Mouse (Mus musculus): ENCODE results near the gene Olfr354. TPM values are rescaled to one million over a fixed set of nuclear protein-coding genes. Genes with fewer than 3 reads are reported as not detected.

Olfr354 gene
- polyA plus RNA-seq, 1 experiment from 2014 or later = not detected

Other genes with a start within 250 kb of the Olfr354 start
- not detected in 2 replicates for gene Olfr346, start 219.9 kb upstream of the Olfr354 start, polyA plus RNA-seq (2014; fragmentation: Nextera tagmentation; extraction: Ambion mirVana)
- gene Olfr347, start 173.8 kb upstream of the Olfr354 start, polyA plus RNA-seq (2014; fragmentation: Nextera tagmentation; extraction: Ambion mirVana) = not detected in 2 replicates
- gene Olfr348, start 121.4 kb upstream of the Olfr354 start, polyA plus RNA-seq (2014; fragmentation: Nextera tagmentation; extraction: Ambion mirVana) = not detected in 2 replicates
- not detected in 2 replicates for gene Olfr50, start 115.1 kb upstream of the Olfr354 start, polyA plus RNA-seq (2014; fragmentation: Nextera tagmentation; extraction: Ambion mirVana)
- not detected in 2 replicates for gene Olfr3, start 88.6 kb upstream of the Olfr354 start, polyA plus RNA-seq (2014; fragmentation: Nextera tagmentation; extraction: Ambion mirVana)
- not detected in 2 replicates for gene Olfr350, start 59.4 kb upstream of the Olfr354 start, polyA plus RNA-seq (2014; fragmentation: Nextera tagmentation; extraction: Ambion mirVana)
- gene Olfr351, start 43.0 kb upstream of the Olfr354 start, polyA plus RNA-seq (2014; fragmentation: Nextera tagmentation; extraction: Ambion mirVana) = not detected in 2 replicates
- gene Olfr352, start 37.2 kb upstream of the Olfr354 start, polyA plus RNA-seq (2014; fragmentation: Nextera tagmentation; extraction: Ambion mirVana) = not detected in 2 replicates
- gene Olfr353, start 12.7 kb upstream of the Olfr354 start, polyA plus RNA-seq (2014; fragmentation: Nextera tagmentation; extraction: Ambion mirVana) = not detected in 2 replicates
- gene Olfr355, start 23.2 kb downstream of the Olfr354 start, polyA plus RNA-seq (2014; fragmentation: Nextera tagmentation; extraction: Ambion mirVana) = not detected in 2 replicates
- gene Olfr356, start 31.4 kb downstream of the Olfr354 start, polyA plus RNA-seq (2014; fragmentation: Nextera tagmentation; extraction: Ambion mirVana) = not detected in 2 replicates
- not detected in 2 replicates for gene Olfr357, start 88.1 kb downstream of the Olfr354 start, polyA plus RNA-seq (2014; fragmentation: Nextera tagmentation; extraction: Ambion mirVana)
- not detected in 2 replicates for gene Olfr358, start 103.7 kb downstream of the Olfr354 start, polyA plus RNA-seq (2014; fragmentation: Nextera tagmentation; extraction: Ambion mirVana)
- gene Olfr360, start 160.1 kb downstream of the Olfr354 start, polyA plus RNA-seq (2014; fragmentation: Nextera tagmentation; extraction: Ambion mirVana) = not detected in 2 replicates
- gene Olfr361, start 183.6 kb downstream of the Olfr354 start, polyA plus RNA-seq (2014; fragmentation: Nextera tagmentation; extraction: Ambion mirVana) = not detected in 2 replicates
- not detected in 2 replicates for gene Olfr362, start 212.2 kb downstream of the Olfr354 start, polyA plus RNA-seq (2014; fragmentation: Nextera tagmentation; extraction: Ambion mirVana)
- gene Olfr364-ps1, start 233.6 kb downstream of the Olfr354 start, polyA plus RNA-seq (2014; fragmentation: Nextera tagmentation; extraction: Ambion mirVana) = not detected in 2 replicates

Measured in forebrain, embryonic 11.5 days (tissue).